Mouse (Mus musculus) liver, embryonic 14.5 days (tissue): ENCODE data around the gene Unc80. TPM values are rescaled to one million over a fixed set of nuclear protein-coding genes. Genes with fewer than 3 reads are reported as not detected.

Source experiments
- ATAC-seq: fragments of 200-750 bp; cut with Nextera tagmentation; 2 replicates; pipeline ENCODE4 v1.8.0; 2017; ENCODE audit warnings: moderate number of reproducible peaks, mild to moderate bottlenecking, moderate library complexity; ENCODE audit not compliant: insufficient read depth
- DNase-seq, 3 experiments: peaks; one replicate each; pipeline ENCODE4 v3.0.0-alpha.2; 2012 to 2013; ENCODE audit warnings: low read depth in 3 of 3, low spot score in 3 of 3
- H3K27ac ChIP-seq: fragments of 300-500 bp; sonication (generic); 2 replicates; pipeline ENCODE4 v1.5.1; 2014; ENCODE audit warnings: moderate library complexity, mild to moderate bottlenecking, control low read depth, inconsistent platforms
- H3K27me3 ChIP-seq: fragments of 300-500 bp; sonication (generic); 2 replicates; pipeline ENCODE4 v1.6.1; 2014; ENCODE audit warnings: mild to moderate bottlenecking, low read length, moderate library complexity; ENCODE audit not compliant: control insufficient read depth, insufficient read depth
- H3K36me3 ChIP-seq: fragments of 300-500 bp; sonication (generic); replicated peaks from 2 replicates; pipeline ENCODE4 v1.6.1; 2014; ENCODE audit warnings: low read depth; ENCODE audit not compliant: control insufficient read depth, insufficient read depth
- H3K4me1 ChIP-seq, 2 experiments: fragments of 200-500 bp in 1 of 2; fragments of 300-500 bp in 1 of 2; sonication (generic) in 1 of 2; replicated peaks; 2 replicates each; pipeline ENCODE4 v1.6.1; 2012 to 2014; ENCODE audit warnings: antibody characterized with exemption in 1 of 2, inconsistent platforms in 1 of 2, low read length in 1 of 2; ENCODE audit not compliant: control insufficient read depth in 2 of 2, insufficient read depth in 2 of 2
- H3K4me2 ChIP-seq: fragments of 300-500 bp; sonication (generic); 2 replicates; pipeline ENCODE4 v1.6.1; 2014; ENCODE audit warnings: low read depth, mild to moderate bottlenecking, control low read depth, moderate library complexity
- H3K4me3 ChIP-seq, 2 experiments: fragments of 200-500 bp in 1 of 2; fragments of 300-500 bp in 1 of 2; sonication (generic) in 1 of 2; 2 replicates each; pipeline ENCODE4 v1.5.1; 2012 to 2014; ENCODE audit warnings: low read depth in 2 of 2, low read length in 2 of 2, mild to moderate bottlenecking in 2 of 2, control low read depth in 1 of 2, inconsistent platforms in 1 of 2, moderate library complexity in 1 of 2; ENCODE audit not compliant: insufficient read depth in 1 of 2
- H3K9ac ChIP-seq: fragments of 300-500 bp; sonication (generic); replicated peaks from 2 replicates; pipeline ENCODE4 v1.6.1; 2014; ENCODE audit warnings: mild to moderate bottlenecking, control low read depth, moderate library complexity
- H3K9me3 ChIP-seq: fragments of 300-500 bp; sonication (generic); 2 replicates; pipeline ENCODE4 v1.6.1; 2016; ENCODE audit warnings: low read length, mixed read lengths; ENCODE audit not compliant: control insufficient read depth
- CTCF ChIP-seq: IDR thresholded peaks from 2 replicates; pipeline ENCODE4 v1.5.1; 2016; ENCODE audit warnings: antibody characterized with exemption, low read depth, control low read depth
- EP300 ChIP-seq: IDR thresholded peaks from 2 replicates; pipeline ENCODE4 v1.6.1; 2016; ENCODE audit warnings: antibody characterized with exemption, low read depth
- WGBS: fragments of 180-500 bp; shearing (Covaris S2); extraction: QIAGEN DNeasy Blood & Tissue Kit; methylation state at CpG from one replicate; pipeline ENCODE4 v1.1.7; 2014; ENCODE audit not compliant: insufficient replicate concordance; 5-methylcytosine and 5-hydroxymethylcytosine counted together
- polyA plus RNA-seq, 2 experiments: library from polyadenylated mRNA; depleted of rRNA in 1 of 2; stranded (reverse) in 1 of 2; unstranded in 1 of 2; fragments of >200 nt; fragmentation: Nextera tagmentation in 1 of 2; extraction: Ambion mirVana in 1 of 2; gene quantifications; 2 replicates each; pipeline versions ENCODE4 v1.2.1 to v1.2.3; 2012 to 2014

The Unc80 gene
- polyA plus RNA-seq, 2 experiments: 0.01 TPM; not detected in 1

GRCm38 (mm10) chr1:66730581-66730980 is 262.4 kb downstream of the Unc80 start:
- H3K27me3 ChIP-seq: no peaks in the 10 kb centered on the region
- no peak overlapping the region for H3K4me3 ChIP-seq
- H3K9me3 ChIP-seq: no peaks in the 10 kb centered on the region
- H3K4me2 ChIP-seq: no peak overlapping the region
- DNase-seq: no peak
- no peak overlapping the region for H3K9ac ChIP-seq
- H3K27ac ChIP-seq: no peak overlapping the region
- TF ChIP-seq EP300 (no peak), CTCF (no peak)
- ATAC-seq: no peak
- 42% methylated on average over 1 of the region's 1 CpGs for WGBS
- no peaks in the 10 kb centered on the region for H3K4me1 ChIP-seq
- H3K36me3 ChIP-seq: no peaks in the 10 kb centered on the region; the same call in 1 of the 2 replicates

Other genes with a start within 250 kb of the Unc80 start
- 7.4 and 11.5 TPM in 2 replicates for gene Rpe, start 232.5 kb downstream of the Unc80 start, polyA plus RNA-seq (2012; rRNA removed)
- 27.4 and 31.2 TPM in 2 replicates for gene Rpe, start 232.5 kb downstream of the Unc80 start, polyA plus RNA-seq (2014; fragmentation: Nextera tagmentation; extraction: Ambion mirVana)